Mouse (Mus musculus): ENCODE measurements around the gene Eml5.

The Eml5 gene

GRCm38 (mm10) chr12:98900881-98901801, at the start of gene Eml5:
Gene Eml5, minus strand, starts transcription at chr12:98901484.
- peak; percentile 60 for DNase-seq (ENCODE audit: low read depth, low spot score)

GRCm38 (mm10) chr12:98932856-98933255, 31.6 kb upstream of the Eml5 start:
- no peak for DNase-seq (ENCODE audit: low read depth, low spot score)

DNA sequence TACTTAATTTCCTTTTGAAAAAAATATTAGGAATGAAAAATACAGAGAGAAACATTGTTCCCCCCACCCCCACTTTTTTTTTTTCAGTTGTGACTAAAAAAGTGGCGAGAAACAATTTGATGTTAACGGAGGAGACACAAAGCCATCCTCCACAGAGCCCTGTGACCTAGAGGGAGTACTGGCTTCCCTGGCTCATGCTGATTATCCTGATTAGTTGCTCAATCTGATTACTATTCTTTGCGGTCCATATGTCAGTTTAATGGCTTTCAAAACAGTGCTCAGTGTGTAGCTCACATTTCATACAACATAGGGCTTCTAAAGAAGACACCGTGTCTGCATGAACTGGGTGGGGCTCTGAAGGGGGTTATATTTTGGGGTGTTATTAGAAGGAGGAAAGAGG, 31.2 kb upstream of the Eml5 start:
- DNase-seq (ENCODE audit: low read depth, low spot score) = no peak

- DNase-seq (ENCODE audit: low read depth, low spot score) = no peak
Observed at GRCm38 (mm10) chr12:98931174-98931573, 29.9 kb upstream of the Eml5 start.

DNA sequence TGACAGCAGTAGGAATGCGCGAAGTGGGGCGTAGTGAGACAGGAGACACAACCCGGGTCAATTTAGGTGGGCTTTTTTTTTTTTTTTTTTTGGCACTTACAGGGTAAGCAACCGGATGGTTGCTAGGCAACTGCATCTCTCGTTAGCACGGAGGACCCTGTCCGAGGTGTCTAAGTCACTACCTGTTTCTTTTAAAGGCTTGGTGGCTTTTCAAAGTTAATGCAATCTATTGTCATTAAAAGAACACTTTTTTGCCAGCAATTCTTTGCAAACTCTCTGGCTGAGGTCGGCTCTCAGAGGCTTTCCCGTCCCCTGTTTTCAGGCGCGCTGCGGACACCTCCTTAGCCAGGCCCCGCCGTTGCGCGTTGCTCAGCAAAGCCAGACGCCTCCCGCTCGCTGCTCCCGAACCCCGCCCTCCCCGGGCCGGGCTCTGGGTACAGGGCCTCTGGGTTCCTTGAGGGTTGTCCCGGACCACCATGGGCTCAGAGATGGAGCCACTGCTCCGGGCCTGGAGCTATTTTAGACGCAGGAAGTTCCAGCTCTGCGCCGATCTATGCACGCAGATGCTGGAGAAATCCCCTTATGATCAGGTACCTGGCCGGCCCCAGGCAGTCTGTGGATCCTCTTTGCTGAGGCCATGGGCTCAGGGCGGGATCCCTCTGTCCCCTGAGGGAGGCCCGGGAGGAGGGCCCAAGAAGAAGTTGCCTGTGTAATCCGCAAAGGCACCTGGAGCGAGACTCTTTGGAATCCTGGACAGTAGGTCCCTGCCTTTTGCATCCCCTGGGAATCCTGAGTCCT, 19.1 kb upstream of the Eml5 start, which contains the start of gene Ttc8:
Ttc8 (plus strand) TSS at position 381 of the 798 bp plus-strand sequence.
- peak; percentile 83 for DNase-seq (ENCODE audit: low read depth, low spot score)

DNA sequence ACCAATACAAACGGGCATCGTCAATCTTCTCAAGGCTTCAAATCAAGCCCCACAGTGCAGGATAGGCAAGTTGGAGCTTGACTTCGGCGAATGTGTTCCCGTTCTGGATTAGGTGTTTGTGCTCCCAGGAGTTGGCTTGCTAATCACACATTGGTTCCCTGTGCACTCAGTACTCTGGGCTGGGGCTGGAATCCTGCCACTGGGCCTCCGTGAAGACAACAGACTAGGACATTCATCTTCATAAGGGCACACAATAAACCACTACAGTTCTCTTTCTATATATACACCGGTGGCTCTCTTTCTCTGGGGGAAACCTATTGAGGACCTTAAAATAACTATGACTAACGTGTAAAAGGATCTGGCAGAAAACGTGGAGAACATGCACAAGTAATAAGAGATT, 8.8 kb upstream of the Eml5 start:
- DNase-seq (ENCODE audit: low read depth, low spot score) = no peak

DNA sequence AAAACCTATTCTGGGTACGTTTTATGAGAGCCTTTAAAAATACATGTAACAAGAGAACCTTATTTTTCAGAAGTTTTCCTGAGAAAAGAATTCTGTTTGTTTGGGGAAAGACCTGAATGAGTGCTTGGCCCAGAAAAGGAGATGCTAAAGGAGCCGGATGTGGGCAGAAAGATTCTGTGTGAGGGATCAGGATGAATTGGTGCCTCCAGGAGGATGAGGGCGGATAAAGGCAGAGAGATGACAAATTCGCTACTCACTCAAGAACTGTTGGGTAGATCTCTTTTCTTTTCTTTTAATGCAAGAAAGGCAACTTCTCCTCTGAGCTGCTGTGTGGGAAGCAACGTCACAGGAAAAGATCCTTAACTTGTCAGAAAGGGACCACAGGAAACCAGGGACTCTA, 4.2 kb upstream of the Eml5 start:
- DNase-seq (ENCODE audit: low read depth, low spot score) = no peak

GRCm38 (mm10) chr12:98900341-98900880, 873 bp downstream of the Eml5 start:
- no peak for DNase-seq (ENCODE audit: low read depth, low spot score)

DNA sequence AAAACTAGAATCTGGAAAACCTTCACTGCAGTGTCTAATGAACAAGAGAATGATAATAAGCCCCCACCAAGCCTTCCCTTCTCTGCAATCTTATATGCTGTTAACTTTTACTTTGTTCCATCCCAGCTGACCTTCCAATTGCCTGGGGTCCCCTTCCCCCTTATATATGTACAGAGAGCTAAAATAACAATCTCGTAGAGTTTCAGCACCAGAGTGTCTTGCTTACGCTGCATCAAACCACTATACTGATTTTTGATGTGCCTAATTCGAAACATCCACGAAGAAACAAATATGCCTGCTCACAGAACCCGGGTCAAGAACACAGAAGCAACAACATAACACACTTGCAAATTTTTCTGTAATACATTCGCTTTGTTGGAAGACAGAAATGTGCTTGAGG, 1.6 kb downstream of the Eml5 start:
- DNase-seq (ENCODE audit: low read depth, low spot score) = no peak

DNA sequence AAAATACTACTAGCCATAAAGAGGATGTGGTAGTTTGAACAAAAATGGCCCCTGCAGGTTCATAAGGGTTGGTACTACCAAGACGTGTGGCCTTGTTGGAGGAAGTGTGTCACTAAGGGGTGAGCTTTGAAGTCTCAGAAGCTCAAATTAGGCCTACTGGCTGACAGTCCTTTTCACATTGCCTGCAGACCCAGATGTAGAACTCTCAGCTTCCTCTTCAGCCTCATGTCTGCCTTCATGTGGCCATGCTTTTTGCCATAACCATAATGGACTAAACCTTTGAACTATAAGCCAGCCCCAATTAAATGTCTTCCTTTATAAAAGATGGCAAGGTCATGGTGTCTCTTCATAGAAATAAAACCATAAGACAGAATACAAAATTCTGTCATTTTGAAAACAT, 4.5 kb downstream of the Eml5 start:
- no peak for DNase-seq (ENCODE audit: low read depth, low spot score)

GRCm38 (mm10) chr12:98884515-98884914, 16.8 kb downstream of the Eml5 start:
- DNase-seq (ENCODE audit: low read depth, low spot score) = no peak

GRCm38 (mm10) chr12:98881796-98882195, 19.5 kb downstream of the Eml5 start:
- DNase-seq (ENCODE audit: low read depth, low spot score) = no peak

DNA sequence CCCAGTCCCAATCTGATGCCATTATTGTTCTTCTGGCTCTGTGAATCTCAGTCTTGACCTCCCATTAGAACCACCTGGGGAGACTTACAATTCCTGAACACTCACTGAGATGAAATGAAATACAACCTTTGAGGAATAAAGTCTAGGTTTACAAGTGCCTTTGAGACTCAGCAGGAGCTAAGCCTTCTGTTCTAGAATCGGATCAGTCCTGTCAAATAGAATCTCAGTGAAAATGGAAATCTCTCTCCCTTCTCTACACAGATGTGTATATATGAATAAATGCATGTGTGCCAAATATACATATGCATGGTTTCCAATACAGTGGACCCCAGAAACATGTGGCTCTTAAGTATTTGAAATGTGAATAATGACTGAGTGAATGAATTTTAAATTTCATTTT, 22.6 kb downstream of the Eml5 start:
- no peak for DNase-seq (ENCODE audit: low read depth, low spot score)

DNA sequence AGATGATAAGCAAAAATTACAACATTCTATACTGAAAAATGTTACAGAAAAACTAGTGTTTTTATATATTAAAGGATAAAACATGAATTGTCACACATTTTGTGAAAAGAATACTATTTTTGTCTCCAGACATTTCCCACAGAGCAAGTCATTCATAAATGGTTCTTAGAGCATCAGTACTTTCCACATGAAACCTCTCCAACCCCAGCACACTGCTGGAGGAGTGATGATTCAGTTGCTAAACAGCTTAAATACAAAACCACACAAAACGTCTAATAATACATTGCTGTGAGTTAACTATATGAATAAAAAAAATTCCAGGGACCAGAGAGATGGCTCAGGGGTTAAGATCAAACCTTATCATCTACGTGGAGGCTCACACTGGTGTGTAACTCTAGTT, 26.1 kb downstream of the Eml5 start:
- DNase-seq (ENCODE audit: low read depth, low spot score) = no peak

GRCm38 (mm10) chr12:98872836-98873235, 28.4 kb downstream of the Eml5 start:
- no peak for DNase-seq (ENCODE audit: low read depth, low spot score)

GRCm38 (mm10) chr12:98863436-98863835, 37.8 kb downstream of the Eml5 start:
- DNase-seq (ENCODE audit: low read depth, low spot score) = no peak

DNA sequence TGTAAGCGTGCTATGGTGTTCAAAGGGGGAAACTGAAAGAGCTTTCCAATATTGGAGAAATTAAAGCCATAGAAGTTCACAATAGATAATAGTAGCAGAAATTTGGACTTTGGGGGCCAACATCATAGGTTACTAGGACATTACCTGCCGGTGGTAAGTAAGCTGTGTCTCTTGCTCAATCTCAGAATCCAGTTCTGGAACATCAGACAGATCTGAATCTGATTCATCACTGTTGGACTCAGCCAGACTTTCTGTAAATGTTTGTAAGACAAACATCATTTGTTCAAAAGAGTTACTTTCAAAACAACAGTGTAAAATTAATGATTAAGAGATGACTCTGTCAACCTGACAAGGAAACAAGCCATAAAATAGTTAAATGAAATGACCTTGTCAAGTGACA, 41.0 kb downstream of the Eml5 start:
- no peak for DNase-seq (ENCODE audit: low read depth, low spot score)

- DNase-seq (ENCODE audit: low read depth, low spot score) = peak; percentile 0
Observed at GRCm38 (mm10) chr12:98850767-98851166, 50.5 kb downstream of the Eml5 start.

GRCm38 (mm10) chr12:98844774-98845173, 56.5 kb downstream of the Eml5 start:
- DNase-seq (ENCODE audit: low read depth, low spot score) = no peak

DNA sequence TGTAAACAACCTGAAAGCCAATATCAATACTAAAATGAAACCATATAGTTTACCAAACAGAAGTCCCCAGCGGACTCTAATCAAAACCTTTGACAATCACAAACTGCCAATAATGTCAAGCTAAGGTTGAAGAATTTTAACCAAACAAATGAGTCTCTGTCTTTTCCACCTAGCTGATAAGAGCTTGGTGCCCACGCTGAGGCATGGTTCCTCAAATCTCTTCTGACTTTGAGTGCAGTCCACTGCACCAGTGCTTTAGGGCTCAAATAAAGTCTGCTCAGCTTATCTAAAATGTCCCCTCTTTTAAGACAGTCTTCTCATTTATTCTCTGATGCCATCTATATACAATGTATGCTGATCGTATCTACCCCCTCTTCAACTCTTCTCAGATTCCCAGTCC, 61.1 kb downstream of the Eml5 start:
- DNase-seq (ENCODE audit: low read depth, low spot score) = no peak

DNA sequence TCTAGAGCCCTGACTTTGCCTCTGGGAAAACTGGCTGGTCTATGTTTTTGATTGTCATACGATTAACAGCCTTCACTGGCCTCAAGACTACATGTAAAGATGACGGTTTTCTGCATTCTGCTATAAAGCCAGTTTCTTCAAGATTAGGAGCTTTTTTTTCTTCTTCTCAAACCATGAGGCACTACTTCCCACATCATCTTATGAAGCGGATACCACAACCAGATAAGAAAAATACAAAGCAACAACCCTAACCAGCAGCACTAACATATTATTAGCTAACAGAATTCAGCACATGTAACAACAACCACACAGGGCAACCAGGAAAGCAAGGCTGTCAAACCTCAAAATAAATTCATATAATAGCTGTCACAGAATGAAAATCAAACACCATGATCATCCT, 63.3 kb downstream of the Eml5 start:
- no peak for DNase-seq (ENCODE audit: low read depth, low spot score)

GRCm38 (mm10) chr12:98835466-98835865, 65.8 kb downstream of the Eml5 start:
- no peak for DNase-seq (ENCODE audit: low read depth, low spot score)

All from brain, embryonic 18.5 days (tissue).